Mouse (Mus musculus) limb, embryonic 14.5 days (tissue): ENCODE measurements at regions not wholly inside any gene's neighbourhood (a gene's known extent, or its start where the extent isn't known, plus 50 kb on each side); places are given as distances from the start of the nearest gene placed in this dataset.

Source experiments
- ATAC-seq: fragments of 200-750 bp; cut with Nextera tagmentation; 2 replicates; pipeline ENCODE4 v1.8.0; 2017; ENCODE audit warnings: low read depth, moderate number of reproducible peaks, moderate TSS enrichment; ENCODE audit not compliant: low FRiP score
- DNase-seq: peaks from one replicate; pipeline ENCODE4 v3.0.0-alpha.2; 2015; ENCODE audit warnings: low spot score
- H3K27ac ChIP-seq: fragments of 300-500 bp; sonication (generic); replicated peaks from 2 replicates; pipeline ENCODE4 v1.5.1; 2014; ENCODE audit warnings: low read depth, mild to moderate bottlenecking, low read length, moderate library complexity, mixed read lengths
- H3K27me3 ChIP-seq: fragments of 300-500 bp; sonication (generic); 2 replicates; pipeline ENCODE4 v1.6.1; 2014; ENCODE audit warnings: low read length, mixed read lengths; ENCODE audit not compliant: control insufficient read depth, insufficient read depth
- H3K36me3 ChIP-seq: fragments of 300-500 bp; sonication (generic); 2 replicates; pipeline ENCODE4 v1.6.1; 2014; ENCODE audit warnings: mild to moderate bottlenecking, low read length, moderate library complexity, mixed read lengths; ENCODE audit not compliant: control insufficient read depth, insufficient read depth
- H3K4me1 ChIP-seq: fragments of 300-500 bp; sonication (generic); 2 replicates; pipeline ENCODE4 v1.6.1; 2014; ENCODE audit warnings: antibody characterized with exemption, low read length, mixed read lengths; ENCODE audit not compliant: control insufficient read depth, insufficient read depth
- H3K4me2 ChIP-seq: fragments of 300-500 bp; sonication (generic); replicated peaks from 2 replicates; pipeline ENCODE4 v1.6.1; 2014; ENCODE audit warnings: low read depth, mild to moderate bottlenecking, low read length, moderate library complexity; ENCODE audit not compliant: severe bottlenecking
- H3K4me3 ChIP-seq: fragments of 300-500 bp; sonication (generic); replicated peaks from 2 replicates; pipeline ENCODE4 v1.5.1; 2014; ENCODE audit warnings: low read length
- H3K9ac ChIP-seq: fragments of 300-500 bp; sonication (generic); 2 replicates; pipeline ENCODE4 v1.6.1; 2014; ENCODE audit warnings: mild to moderate bottlenecking, low read depth, low read length, moderate library complexity; ENCODE audit not compliant: severe bottlenecking
- H3K9me3 ChIP-seq: fragments of 300-500 bp; sonication (generic); 2 replicates; pipeline ENCODE4 v1.6.1; 2016; ENCODE audit warnings: low read length; ENCODE audit not compliant: control insufficient read depth
- POLR2A ChIP-seq: fragments of 200-500 bp; IDR thresholded peaks from 2 replicates; pipeline ENCODE4 v1.8.0; 2012; ENCODE audit warnings: inconsistent platforms, mild to moderate bottlenecking, moderate library complexity, borderline replicate concordance; ENCODE audit not compliant: insufficient read depth, insufficient read length; ENCODE audit errors: extremely low read depth
- WGBS: fragments of 180-500 bp; shearing (Covaris S2); extraction: QIAGEN DNeasy Blood & Tissue Kit; methylation state at CpG from one replicate; pipeline ENCODE4 v1.1.7; 2014; 5-methylcytosine and 5-hydroxymethylcytosine counted together

- 72% methylated on average over 1 of the region's 1 CpGs for WGBS
- H3K9ac ChIP-seq, result no peak overlapping the region
- peak; percentile 12 for DNase-seq
- no peaks in the 10 kb centered on the region for H3K4me1 ChIP-seq
- H3K4me3 ChIP-seq, result no peak overlapping the region
- H3K27ac ChIP-seq, result no peak overlapping the region
- no peak for TF ChIP-seq POLR2A
- H3K27me3 ChIP-seq, result no peaks in the 10 kb centered on the region
- no peaks in the 10 kb centered on the region for H3K9me3 ChIP-seq
- H3K36me3 ChIP-seq, result no peaks in the 10 kb centered on the region
- no peak for ATAC-seq
- no peak overlapping the region for H3K4me2 ChIP-seq
Observed at GRCm38 (mm10) chr13:83278695-83279094, 225.1 kb upstream of the Mef2c start.

DNA sequence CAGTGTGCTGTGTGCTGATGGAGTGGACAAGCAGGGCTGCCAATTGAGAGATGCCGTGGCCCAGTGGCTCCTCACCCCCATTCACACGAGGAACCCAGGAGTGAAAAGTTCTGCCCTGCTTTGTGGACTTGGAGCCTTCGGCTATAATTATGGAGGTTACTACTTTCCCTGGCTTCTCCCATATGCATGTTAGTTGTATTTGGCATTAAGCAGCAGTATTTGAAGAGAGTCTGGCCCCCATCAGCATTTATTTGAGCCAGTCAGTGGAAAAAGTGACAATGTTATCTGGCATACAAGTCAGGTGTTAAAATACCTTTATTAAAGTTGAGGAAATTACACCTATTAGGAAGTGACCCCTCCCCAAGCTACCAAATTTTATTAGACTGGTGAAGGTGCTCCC, 196.1 kb upstream of the Mef2c start:
- Histone ChIP-seq H3K4me1 (peaks cover 4% of the 10 kb centered on the region; the same call in 1 of the 2 replicates), H3K36me3 (no peaks in the 10 kb centered on the region), H3K9me3 (no peaks in the 10 kb centered on the region), H3K4me3 (no peak overlapping the region), H3K4me2 (no peak overlapping the region), H3K9ac (no peak overlapping the region), H3K27ac (no peak overlapping the region), H3K27me3 (no peaks in the 10 kb centered on the region)
- no peak for TF ChIP-seq POLR2A
- ATAC-seq, result peak; percentile 57
- 52% methylated on average over 3 of the region's 3 CpGs for WGBS
- DNase-seq, result peak; percentile 41

GRCm38 (mm10) chr13:83328488-83328887, 175.3 kb upstream of the Mef2c start:
- H3K4me3 ChIP-seq, result no peak overlapping the region
- no peak for TF ChIP-seq POLR2A
- H3K36me3 ChIP-seq, result no peaks in the 10 kb centered on the region
- ATAC-seq, result no peak
- DNase-seq, result no peak
- H3K9me3 ChIP-seq, result no peaks in the 10 kb centered on the region
- H3K4me2 ChIP-seq, result no peak overlapping the region
- 45% methylated on average over 4 of the region's 4 CpGs for WGBS
- no peaks in the 10 kb centered on the region for H3K27me3 ChIP-seq
- no peaks in the 10 kb centered on the region for H3K4me1 ChIP-seq
- H3K27ac ChIP-seq, result no peak overlapping the region
- no peak overlapping the region for H3K9ac ChIP-seq

GRCm38 (mm10) chr13:83333728-83334127, 170.1 kb upstream of the Mef2c start:
- Histone ChIP-seq H3K9me3 (no peaks in the 10 kb centered on the region), H3K4me2 (no peak overlapping the region), H3K36me3 (no peaks in the 10 kb centered on the region), H3K27me3 (no peaks in the 10 kb centered on the region), H3K4me3 (no peak overlapping the region), H3K9ac (no peak overlapping the region), H3K27ac (no peak overlapping the region), H3K4me1 (no peaks in the 10 kb centered on the region)
- DNase-seq (no peak), ATAC-seq (no peak)
- 39% methylated on average over 5 of the region's 5 CpGs for WGBS
- no peak for TF ChIP-seq POLR2A

DNA sequence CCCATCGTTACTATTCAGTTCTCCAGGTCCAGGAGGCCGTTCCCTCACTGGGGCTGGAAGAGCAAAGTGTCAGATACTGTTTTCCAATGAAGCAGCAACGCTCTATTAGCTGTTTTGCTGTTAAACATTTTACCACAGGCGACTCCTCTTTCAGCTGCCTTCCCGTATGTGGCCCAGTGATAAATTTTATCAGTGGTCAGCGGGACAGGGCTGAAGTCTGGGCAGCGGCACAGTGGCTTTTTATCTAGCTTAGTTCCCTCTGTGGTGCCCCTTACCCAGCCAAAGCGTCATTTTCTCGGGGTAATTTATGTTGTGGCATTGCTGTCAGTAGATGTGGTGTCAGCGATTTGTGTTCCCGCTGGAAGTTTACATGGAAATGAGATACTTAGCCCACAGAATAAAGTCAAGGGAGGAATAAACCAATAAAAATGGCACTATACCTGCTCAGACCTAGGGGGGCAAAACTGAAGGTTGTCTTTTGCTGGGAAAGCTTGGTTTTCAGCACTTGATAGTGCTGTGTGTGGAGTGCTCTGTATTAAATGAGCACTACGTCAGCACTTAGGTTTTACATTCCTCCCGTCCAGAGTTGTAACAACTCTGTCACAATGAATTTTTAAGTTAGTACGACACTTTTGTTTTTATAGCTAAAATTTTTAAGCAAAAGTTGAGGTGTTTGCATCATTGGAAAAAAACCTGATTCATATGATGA, 159.1 kb upstream of the Mef2c start:
- Histone ChIP-seq H3K4me1 (no peaks in the 10 kb centered on the region), H3K9me3 (no peaks in the 10 kb centered on the region), H3K27ac (no peak overlapping the region), H3K9ac (no peak overlapping the region), H3K36me3 (no peaks in the 10 kb centered on the region), H3K27me3 (no peaks in the 10 kb centered on the region), H3K4me3 (no peak overlapping the region), H3K4me2 (no peak overlapping the region)
- TF ChIP-seq POLR2A, result no peak
- no peak for DNase-seq
- 69% methylated on average over 14 of the region's 14 CpGs for WGBS
- no peak for ATAC-seq
